Mouse (Mus musculus) MEL-GATA-1-ER (cell line): ENCODE results near the gene Blm.

Experiments
- DNase-seq: peaks from one replicate; pipeline ENCODE4 v3.0.0-alpha.2; 2012; ENCODE audit warnings: low read depth; ENCODE audit errors: extremely low read depth

Gene Blm

GRCm38 (mm10) chr7:80535009-80535744, at the start of gene Blm:
TSS of gene Blm (minus strand) at chr7:80535119.
- peak; percentile 96 for DNase-seq

GRCm38 (mm10) chr7:80583981-80584380, 49.1 kb upstream of the Blm start:
- no peak for DNase-seq

- no peak for DNase-seq
Measured at GRCm38 (mm10) chr7:80582821-80583451, 48.0 kb upstream of the Blm start.

DNA sequence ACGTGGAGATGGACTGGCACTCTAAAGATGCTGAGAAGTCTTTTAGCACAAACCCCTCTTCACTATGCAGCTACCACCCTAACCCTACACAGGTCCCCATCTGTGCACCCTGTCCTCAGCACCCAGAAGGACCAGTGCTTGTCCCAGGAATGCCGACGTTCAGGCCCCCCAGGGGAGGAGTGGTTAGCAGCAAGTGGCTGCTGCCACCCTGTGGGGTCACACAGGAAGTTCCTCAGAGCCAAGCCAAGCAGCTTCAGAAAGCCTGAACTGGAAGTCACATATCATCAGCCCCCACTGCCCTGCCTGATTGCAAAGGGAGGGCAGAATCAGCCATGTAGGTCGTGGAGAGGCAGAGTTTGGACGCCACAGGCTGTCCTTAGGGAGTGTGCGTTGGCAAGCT, 45.4 kb upstream of the Blm start:
- DNase-seq: no peak

- no peak for DNase-seq
Measured at GRCm38 (mm10) chr7:80577417-80577980, 42.6 kb upstream of the Blm start.

- DNase-seq: no peak
Measured at GRCm38 (mm10) chr7:80576626-80577025, 41.7 kb upstream of the Blm start.

DNA sequence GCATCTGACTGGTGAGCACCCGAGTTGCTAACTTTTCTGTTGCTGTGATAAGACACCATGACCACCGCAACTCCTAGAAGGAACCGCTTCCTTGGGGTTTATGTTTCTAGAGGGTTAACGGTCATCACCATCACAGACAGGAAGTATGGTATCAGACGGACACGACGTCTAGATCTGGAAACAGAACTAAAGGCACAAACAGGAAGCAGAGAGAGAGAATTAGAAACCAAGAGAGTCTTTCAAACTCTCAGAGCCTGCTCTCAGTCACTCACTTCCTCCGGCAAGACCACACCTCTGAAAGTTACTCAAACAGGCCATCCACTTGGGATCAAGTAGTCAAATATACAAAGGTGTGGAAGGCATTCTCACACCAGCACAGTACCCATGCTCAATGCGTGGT, 40.8 kb upstream of the Blm start:
- DNase-seq: peak; percentile 65

GRCm38 (mm10) chr7:80573076-80573475, 38.2 kb upstream of the Blm start:
- no peak for DNase-seq

DNA sequence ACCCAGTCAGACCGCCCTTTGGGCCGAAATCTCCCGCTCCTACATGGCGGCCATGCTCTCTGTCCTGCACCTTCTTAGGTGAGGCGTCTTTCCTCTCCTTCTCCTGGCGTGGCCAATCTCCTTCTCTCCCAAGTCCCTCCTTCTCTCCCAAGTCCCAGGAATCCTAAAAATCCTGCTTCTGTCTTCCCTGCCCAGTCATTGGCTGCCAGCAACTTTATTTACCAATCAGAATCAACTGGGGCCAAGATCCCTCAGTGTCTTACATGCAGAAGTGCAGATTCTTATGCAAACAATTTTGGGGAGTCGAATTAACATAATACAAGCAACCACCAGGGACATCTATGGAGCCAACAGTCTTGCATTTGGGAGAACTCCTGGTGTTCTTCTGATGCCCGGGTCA, 33.1 kb upstream of the Blm start:
- DNase-seq: no peak

- no peak for DNase-seq
Measured at GRCm38 (mm10) chr7:80561931-80562330, 27.0 kb upstream of the Blm start.

GRCm38 (mm10) chr7:80561271-80561670, 26.4 kb upstream of the Blm start:
- no peak for DNase-seq

GRCm38 (mm10) chr7:80558572-80558971, 23.7 kb upstream of the Blm start:
- no peak for DNase-seq

GRCm38 (mm10) chr7:80558101-80558500, 23.2 kb upstream of the Blm start:
- DNase-seq: no peak

DNA sequence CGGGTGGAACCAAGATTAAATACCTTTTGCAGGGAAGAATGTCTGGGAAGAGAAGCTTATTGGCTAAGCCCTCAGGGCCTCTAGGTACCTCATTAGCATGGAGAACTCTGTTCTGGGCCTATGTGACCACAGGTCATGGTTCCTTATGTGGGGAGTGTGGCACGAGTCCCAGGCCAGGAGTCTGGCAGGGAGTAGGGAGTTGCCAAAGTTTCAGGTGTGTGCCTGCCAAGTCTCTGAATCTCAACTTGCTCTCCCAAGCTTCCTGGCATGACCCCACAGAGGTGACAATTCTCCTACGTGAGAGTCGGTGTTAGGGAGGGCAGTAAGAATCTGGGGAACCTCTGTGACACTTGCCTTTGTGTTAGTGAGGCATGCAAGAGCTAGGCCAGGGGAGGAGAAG, 22.2 kb upstream of the Blm start:
- DNase-seq: no peak

GRCm38 (mm10) chr7:80556166-80556565, 21.2 kb upstream of the Blm start:
- DNase-seq: no peak

- DNase-seq: no peak
Measured at GRCm38 (mm10) chr7:80555146-80555545, 20.2 kb upstream of the Blm start.

DNA sequence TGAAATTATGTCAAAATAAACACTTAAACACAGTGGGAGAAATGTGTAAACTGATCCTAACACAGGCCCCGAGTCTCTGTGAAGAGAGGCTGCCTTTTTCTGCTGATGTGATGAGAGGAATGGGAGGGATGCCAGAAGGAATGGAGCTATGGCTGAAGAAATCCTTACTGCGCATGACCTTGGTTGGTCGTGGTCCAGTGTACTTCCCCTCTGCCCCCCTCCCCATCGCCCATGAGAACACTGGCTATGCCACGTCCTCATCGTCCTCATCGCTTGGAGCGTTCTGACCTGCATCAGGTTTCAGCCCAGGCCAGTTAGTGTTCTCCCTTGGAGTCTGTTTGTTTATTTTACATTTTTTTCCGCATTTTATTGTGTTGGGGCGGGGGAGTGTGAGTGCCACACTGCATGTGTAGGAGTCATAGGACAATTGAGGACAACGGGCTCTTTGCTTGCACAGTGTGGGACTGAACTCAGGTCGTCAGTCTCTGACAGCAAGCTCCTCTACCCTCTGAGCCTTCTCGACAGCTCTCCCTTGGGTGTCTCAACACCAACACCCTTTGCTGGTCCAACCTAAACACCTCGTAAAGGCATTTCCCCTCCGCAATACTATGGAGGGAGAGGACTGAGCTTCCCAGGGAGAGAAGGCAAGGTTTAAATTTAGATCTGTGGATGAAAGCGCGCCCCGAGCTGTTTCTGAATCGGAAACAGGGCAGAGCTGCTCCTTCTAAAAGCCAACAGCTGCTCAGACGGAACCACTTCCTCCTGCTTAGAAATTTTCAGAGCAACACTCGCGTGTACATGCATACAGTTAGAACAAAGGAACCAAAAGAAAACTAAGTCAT, 19.5 kb upstream of the Blm start:
- DNase-seq: no peak

DNA sequence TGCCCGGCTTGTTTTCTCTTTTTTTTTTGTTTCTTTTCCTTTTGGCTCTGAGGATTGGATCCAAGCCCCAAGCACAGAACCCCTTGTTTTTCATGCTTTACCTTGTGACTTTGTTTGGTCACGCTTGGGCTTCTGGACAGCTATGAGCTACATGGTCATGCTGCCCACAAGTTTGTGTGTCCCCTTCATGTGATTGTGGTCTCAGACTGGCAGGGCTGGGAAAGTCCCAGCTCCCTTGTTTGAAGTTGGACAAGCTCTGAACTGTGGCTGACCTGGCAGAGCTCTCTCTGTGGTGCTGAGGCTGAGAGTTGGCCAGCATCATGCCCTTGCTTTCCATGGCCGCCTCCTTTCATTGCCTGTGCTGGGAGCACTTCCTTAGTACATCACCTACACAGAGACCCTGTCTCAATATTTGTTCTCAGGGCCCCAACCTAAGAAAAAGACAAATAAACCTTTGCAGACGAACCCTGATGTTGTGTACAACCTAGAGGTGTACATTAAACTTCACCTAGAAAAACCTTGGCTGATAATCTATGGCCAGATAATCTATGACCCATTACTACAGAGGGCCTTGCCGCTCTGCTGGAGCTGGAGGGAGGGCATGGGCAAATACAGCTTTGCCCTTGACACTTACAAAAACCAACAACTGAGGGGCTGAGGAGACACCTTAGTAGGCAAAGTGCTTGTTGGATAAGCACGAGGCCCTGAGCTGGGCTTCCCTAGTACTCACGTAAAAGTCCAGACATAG, 13.8 kb upstream of the Blm start:
- no peak for DNase-seq

- peak; percentile 88 for DNase-seq
Measured at GRCm38 (mm10) chr7:80542139-80542831, 7.4 kb upstream of the Blm start.

DNA sequence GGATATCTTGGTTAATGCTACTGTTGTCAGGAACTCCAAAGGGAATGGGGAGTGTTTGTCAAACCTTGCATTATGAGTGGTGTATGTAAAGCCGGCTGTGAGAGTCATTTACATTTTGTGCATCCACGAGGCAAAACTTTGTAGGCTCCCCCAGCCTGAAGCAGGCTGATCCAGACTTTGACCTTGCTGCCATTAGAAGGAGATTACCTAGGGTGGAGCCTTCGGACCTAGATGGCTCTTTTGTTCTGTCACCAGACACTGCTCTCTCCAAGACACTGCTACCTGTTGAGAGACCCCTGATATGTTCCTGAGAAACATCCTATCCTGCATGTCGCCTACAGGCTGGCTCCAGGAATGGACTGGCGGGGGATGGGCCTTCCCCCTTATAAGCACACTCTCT, 4.7 kb upstream of the Blm start:
- no peak for DNase-seq
